Mouse (Mus musculus) mouse trophoblast stem cell (cell line): ENCODE results near the gene Zmym4.

ENCODE experiments used
- in situ Hi-C, 2 experiments: fragments of 300-500 bp; cut with MseI, MboI; formaldehyde crosslinking; loops; 2 replicates in 1 of 2; 3 replicates in 1 of 2; pipeline ENCODE4 v1.15.1; 2025

The Zmym4 gene

GRCm38 (mm10) chr4:126942846-126943245 is 25.1 kb downstream of the Zmym4 start:
- in situ Hi-C loops: no loop called here

DNA sequence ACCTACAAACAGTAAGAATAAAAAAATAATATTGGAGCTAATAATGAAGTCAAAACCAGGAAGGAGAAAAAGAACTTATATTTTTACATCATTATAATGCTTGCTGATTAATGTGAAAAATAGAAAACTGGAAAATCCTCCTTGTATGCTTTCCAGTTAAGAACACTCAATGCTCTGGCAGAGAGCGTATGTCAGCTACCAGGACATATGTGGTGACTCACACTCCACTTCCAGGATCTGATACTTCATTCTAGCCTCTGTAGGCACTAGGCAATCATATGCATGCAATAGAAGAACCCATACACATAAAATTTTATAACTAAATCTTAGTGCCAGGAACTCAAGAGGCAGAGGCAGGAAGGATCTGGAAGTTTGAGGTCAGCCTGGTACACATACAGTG is 40.2 kb downstream of the Zmym4 start:
- in situ Hi-C loops: no loop called here

DNA sequence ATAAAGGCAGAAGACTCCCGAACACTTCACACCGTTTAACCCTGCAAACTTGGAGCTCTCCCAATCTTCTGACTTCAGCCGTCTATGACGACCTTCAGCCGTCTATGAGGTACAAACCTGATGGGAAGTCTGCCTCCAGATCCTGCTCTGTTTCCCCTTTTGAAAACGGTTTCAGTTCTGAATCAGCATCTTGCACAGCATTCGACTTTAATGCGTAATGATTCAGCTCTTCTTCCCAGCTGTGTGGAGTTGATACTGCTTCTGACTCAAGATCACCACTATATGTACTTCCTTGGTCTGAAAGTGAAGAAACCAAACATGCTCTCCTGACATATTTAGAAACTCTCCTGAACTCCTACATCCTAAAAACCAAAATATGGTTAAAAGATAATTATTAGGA is 78.1 kb downstream of the Zmym4 start:
- in situ Hi-C loops: no loop called here

DNA sequence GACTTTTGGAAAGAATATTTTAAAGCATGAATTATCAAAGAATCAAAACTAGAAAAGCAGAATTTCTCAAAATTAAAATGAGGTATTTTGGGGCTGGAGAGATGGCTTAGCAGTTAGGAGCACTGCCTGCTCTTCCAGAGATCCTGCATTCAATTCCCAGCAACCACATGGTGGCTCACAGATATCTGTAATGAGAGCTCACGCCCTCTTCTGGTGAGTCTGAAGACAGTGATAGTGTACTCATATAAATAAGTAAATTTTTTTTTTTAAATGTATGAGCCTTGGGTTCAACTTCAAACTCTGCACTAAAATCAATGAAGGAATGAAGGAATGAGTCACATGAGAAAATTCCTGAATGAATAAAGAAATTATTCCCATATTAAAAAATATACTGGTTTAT is 82.0 kb downstream of the Zmym4 start:
- in situ Hi-C loops: no loop called here

GRCm38 (mm10) chr4:126883602-126884001 is 84.3 kb downstream of the Zmym4 start:
- in situ Hi-C loops: no loop called here

DNA sequence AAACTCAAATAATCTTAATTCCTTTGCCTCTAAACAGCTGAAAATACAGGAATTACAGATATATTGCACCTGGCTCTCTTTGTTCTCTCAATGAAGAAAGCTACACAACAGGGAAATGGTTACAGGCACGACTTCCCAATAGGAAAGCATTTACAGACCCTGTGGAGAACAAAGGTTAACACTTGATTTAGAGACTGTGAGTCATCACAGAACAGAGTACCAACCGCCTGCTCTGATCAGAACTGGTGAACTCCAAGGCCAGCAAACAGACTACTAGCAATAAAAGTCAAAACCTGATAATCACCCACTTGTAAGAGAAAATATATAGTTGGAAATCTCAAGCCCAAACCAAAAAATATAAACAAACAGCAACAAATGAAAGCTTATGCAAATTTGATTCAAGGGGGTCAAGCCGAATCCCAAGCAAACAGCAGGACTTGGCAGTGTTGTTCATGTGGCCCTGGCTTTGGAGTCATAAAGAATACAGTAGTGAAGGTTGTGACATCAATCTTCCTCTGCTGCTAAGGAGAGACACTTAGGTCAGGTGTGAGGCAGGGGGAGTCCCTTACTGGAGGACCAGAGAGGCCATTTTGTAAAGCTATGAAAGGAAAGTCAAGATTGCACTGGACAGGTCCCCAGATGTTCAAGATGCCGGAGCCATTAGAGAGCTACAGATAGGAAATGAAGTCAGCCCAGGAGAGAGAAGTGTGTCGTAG is 88.2 kb downstream of the Zmym4 start:
- in situ Hi-C loops: no loop called here

- in situ Hi-C loops: no loop called here
Measured at GRCm38 (mm10) chr4:126872717-126873116, 95.2 kb downstream of the Zmym4 start.

DNA sequence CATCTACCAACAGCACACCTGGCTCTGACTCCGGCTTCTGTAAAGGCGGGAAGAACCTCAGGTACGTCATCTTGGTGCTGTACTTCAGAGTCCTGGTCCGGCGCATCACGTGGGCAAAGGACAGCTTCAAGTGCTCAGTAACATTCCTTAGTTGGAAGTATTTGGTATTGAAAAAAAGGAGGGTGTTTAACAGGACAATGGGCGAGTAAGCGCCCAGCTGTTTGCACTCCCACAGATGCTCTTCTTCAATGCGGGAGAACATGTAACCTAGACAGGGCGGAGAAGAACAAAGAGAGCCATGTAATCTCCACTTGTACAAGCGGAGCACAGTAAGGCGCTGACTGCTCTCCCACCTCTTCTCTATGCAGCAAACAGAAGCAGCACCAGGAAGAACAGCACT is 99.2 kb downstream of the Zmym4 start:
- in situ Hi-C loops: no loop called here

- in situ Hi-C loops: no loop called here
Measured at GRCm38 (mm10) chr4:126861514-126862266, 106.2 kb downstream of the Zmym4 start.

GRCm38 (mm10) chr4:126860268-126860986 is 107.5 kb downstream of the Zmym4 start:
- in situ Hi-C loops: no loop called here

DNA sequence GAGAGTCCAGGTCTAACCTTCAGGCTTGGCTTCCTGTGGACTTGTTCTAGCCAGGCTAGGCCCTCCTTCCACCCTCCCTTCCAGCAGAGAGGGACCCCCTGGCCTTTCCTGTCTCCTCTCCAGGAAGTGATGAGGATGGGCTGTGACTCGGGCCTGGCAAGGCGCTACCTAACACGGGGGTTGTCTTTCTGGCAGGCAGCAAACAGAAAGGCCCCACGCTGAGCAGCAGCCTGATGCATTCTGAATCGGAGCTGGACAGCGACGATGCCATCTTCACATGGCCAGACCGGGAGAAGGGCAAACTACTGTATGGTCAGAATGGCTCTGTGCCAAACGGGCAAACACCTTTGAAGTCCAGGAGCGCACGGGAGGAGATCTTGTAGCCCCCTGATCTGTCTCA is 115.0 kb downstream of the Zmym4 start:
- in situ Hi-C loops: no loop called here

DNA sequence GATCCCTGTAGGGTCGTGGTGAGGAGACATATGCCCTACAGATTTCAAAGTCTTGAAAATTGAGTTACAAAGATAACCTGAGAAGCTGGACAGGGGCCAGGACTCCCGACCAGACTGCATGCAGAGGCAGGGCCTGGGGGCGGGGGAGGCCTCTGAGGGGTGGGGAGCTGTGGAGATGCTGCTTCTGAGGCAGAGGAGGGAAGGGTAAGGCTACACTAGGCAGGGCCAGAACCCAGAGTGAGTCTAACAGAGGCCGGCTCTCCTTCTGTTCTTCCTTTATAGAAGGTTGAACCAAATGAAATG is 117.2 kb downstream of the Zmym4 start:
- in situ Hi-C loops: no loop called here

DNA sequence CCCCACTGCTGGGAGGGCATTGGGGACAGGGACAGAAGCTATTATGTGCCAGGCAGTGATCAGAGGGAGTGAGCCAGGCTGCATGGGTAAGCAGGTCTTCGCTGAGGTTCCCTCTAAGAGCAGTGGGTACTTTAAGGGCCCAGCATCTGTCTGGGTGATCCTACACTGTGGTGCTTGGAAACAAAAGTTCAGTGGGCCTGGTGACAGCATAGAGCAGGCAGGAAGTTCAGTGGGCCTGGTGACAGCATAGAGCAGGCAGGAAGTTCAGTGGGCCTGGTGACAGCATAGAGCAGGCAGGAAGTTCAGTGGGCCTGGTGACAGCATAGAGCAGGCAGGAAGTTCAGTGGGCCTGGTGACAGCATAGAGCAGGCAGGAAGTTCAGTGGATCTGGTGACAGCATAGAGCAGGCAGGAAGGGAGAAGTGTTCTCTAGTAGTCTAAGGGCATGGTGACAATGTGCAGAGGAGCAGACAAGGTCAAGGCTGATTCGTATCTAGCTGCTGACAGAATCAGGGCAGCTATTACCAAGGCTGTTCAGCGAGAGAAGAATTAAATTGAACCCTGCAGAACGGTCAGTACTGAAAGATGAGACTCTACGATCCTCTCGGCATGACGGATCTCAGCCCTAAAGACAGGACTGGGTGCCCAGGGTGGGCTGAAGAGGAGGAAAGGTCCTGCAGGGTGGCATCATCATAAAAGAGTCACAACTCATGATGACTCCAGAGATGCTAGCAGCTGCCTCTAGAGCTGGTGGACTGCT is 117.7 kb downstream of the Zmym4 start:
- in situ Hi-C loops: no loop called here

- in situ Hi-C loops: no loop called here
Measured at GRCm38 (mm10) chr4:126846971-126847370, 121.0 kb downstream of the Zmym4 start.

DNA sequence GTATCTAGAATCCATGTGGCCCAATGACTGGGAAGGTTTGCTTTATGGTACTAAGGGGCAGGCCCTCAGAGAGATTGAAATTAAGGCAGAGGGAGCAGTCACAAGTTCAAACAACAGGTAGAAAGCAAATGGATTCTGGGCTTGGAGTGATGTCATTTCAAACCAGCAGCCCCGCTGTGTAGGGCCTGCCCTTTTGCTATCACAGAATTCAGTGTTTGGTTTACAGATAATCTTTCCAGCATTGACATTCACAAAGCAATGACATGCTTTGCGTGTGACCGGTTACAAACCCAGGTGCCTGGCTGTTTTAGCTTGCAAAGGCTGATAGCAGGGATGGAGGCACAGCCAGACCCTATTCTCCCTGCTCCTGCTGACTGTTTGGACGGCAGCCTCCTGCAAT is 122.3 kb downstream of the Zmym4 start:
- in situ Hi-C loops: no loop called here

DNA sequence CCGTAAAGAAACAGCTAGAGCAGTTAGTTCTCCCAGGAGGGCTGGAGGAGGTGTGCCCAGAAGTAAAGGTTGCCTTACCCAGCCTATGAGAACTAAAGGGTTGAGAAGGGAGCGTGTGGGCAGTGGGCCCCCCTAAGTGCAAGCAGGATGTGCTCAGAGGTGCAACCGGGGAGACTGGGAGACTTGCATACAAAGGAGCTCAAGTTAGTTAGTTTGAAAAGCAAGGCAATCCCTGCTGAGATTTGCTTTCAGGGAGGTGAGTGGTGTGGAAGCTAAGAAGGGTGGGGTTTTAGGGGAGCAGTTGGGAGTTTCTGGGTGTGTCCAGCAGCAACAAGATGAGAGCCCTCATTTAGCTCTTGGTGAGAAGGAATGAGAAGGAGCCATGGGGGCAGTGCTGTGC is 125.0 kb downstream of the Zmym4 start:
- in situ Hi-C loops: no loop called here

- in situ Hi-C loops: no loop called here
Measured at GRCm38 (mm10) chr4:126840996-126841560, 126.9 kb downstream of the Zmym4 start.

- in situ Hi-C loops: no loop called here
Measured at GRCm38 (mm10) chr4:126839873-126840272, 128.1 kb downstream of the Zmym4 start.

- in situ Hi-C loops: no loop called here
Measured at GRCm38 (mm10) chr4:126838799-126839198, 129.1 kb downstream of the Zmym4 start.

DNA sequence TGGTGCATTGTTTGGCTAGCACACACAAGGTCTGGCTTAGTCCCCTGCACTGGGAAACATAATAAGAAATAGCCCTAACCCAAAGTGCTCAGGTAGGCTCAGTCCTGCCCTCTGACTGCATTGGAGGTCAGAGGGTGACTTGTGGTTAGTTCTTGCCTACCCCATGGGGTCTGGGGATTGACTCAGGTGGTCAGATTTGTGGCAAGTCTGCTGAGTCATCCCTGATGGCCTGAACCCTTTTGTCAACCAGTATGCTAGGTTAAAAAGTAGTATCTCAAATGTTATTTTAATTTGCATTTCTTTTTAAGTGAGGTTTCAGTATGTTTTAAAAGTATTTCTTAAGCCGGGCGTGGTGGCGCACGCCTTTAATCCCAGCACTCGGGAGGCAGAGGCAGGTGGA is 136.8 kb downstream of the Zmym4 start:
- in situ Hi-C loops: no loop called here

GRCm38 (mm10) chr4:126823917-126824316 is 144.0 kb downstream of the Zmym4 start:
- in situ Hi-C loops: no loop called here
